14 mouse cellular contexts compared by ENCODE assay signal in genomic region chr2:178219454-178220147, GRCm38 (mm10).
A peak's percentile ranks its signal among the peaks of the same experiment; 100 is the strongest.
DNase-seq lines count a peak whose midpoint lies in the region; ATAC-seq and TF ChIP-seq lines count a peak whose summit lies in the region.
"Had no signal": no experiment of that assay in that cellular context is flagged by ENCODE, and none has a peak within 500 bp of the region (broad histone marks: within the 10 kb centered on the region; RNA-seq: fewer than 3 reads in every experiment).

No protein-coding gene starts in this region.

- H3K9me3 ChIP-seq in forebrain, embryonic 15.5 days = no peaks in the 10 kb centered on the region
- no peaks in the 10 kb centered on the region for H3K9me3 ChIP-seq in forebrain, embryonic 16.5 days (ENCODE audit: control insufficient read depth, low read length)
- H3K9me3 ChIP-seq in heart, postnatal 0 days (replicated peaks; ENCODE audit: control insufficient read depth, low read length) = no peaks in the 10 kb centered on the region
- H3K9me3 ChIP-seq in hindbrain, postnatal 0 days (ENCODE audit: low read length) = no peaks in the 10 kb centered on the region
- H3K9me3 ChIP-seq: intestine, embryonic 15.5 days had no signal

- intact Hi-C loops in heart, adult 2 months (cut with DNase I) = no loop called here

- no peaks in the 10 kb centered on the region for H3K36me3 ChIP-seq in forebrain, embryonic 15.5 days
- no peaks in the 10 kb centered on the region for H3K36me3 ChIP-seq in forebrain, embryonic 16.5 days (ENCODE audit: control insufficient read depth, insufficient read depth)
- H3K36me3 ChIP-seq in heart, postnatal 0 days (replicated peaks; ENCODE audit: control insufficient read depth, insufficient read depth, low read length) = no peaks in the 10 kb centered on the region
- H3K36me3 ChIP-seq in heart, adult 2 months (ENCODE audit: control insufficient read depth, insufficient read depth, low read length) = no peaks in the 10 kb centered on the region
- no peaks in the 10 kb centered on the region for H3K36me3 ChIP-seq in hindbrain, postnatal 0 days (ENCODE audit: insufficient read depth, low read length)
- H3K36me3 ChIP-seq: G1E; intestine, embryonic 15.5 days had no signal

- no peaks in the 10 kb centered on the region for H3K79me2 ChIP-seq in heart, adult 2 months (replicated peaks; ENCODE audit: control insufficient read depth, insufficient read depth, low read length)

- TF ChIP-seq EP300 in heart, postnatal 0 days (IDR thresholded peaks at IDR 0.05; ENCODE audit: low read depth) = no peak
- TF ChIP-seq EP300 in heart, adult 2 months (IDR thresholded peaks at IDR 0.05; ENCODE audit: insufficient read depth, low read depth, low read length) = no peak

- H3K27ac ChIP-seq in forebrain, embryonic 15.5 days (replicated peaks) = peak overlapping the region; percentile 18; the same call in 1 of the 2 replicates
- H3K27ac ChIP-seq in forebrain, embryonic 16.5 days (ENCODE audit: low read length) = no peak overlapping the region
- no peak overlapping the region for H3K27ac ChIP-seq in heart, postnatal 0 days (ENCODE audit: low read depth)
- no peak overlapping the region for H3K27ac ChIP-seq in heart, adult 2 months
- H3K27ac ChIP-seq in hindbrain, postnatal 0 days = no peak overlapping the region; the same call in 1 of the 2 replicates
- H3K27ac ChIP-seq: intestine, embryonic 15.5 days had no signal

- TF ChIP-seq POLR2A in heart, adult 2 months (IDR thresholded peaks at IDR 0.05; ENCODE audit: insufficient read depth, low read depth, low read length) = no peak

- no peak overlapping the region for H3K4me2 ChIP-seq in forebrain, embryonic 15.5 days (replicated peaks)
- no peak overlapping the region for H3K4me2 ChIP-seq in forebrain, embryonic 16.5 days (ENCODE audit: low read length)
- no peak overlapping the region for H3K4me2 ChIP-seq in heart, postnatal 0 days (ENCODE audit: low read depth, low read length)
- no peak overlapping the region for H3K4me2 ChIP-seq in hindbrain, postnatal 0 days (ENCODE audit: low read depth, low read length)
- H3K4me2 ChIP-seq: intestine, embryonic 15.5 days had no signal

- TF ChIP-seq CTCF in heart, postnatal 0 days (IDR thresholded peaks at IDR 0.05; ENCODE audit: low read depth) = no peak
- TF ChIP-seq CTCF in heart, adult 2 months (IDR thresholded peaks at IDR 0.05) = no peak
- no peak for TF ChIP-seq CTCF in hindbrain, postnatal 0 days (IDR thresholded peaks at IDR 0.05; ENCODE audit: low read depth)

- 63% methylated on average over 5 of the region's 5 CpGs for WGBS in forebrain, embryonic 15.5 days
- WGBS in forebrain, embryonic 16.5 days = 60% methylated on average over 5 of the region's 5 CpGs
- WGBS in heart, postnatal 0 days = 36% methylated on average over 5 of the region's 5 CpGs
- WGBS in heart, adult 2 months = 54% methylated on average over 5 of the region's 5 CpGs
- WGBS in hindbrain, postnatal 0 days = 74% methylated on average over 5 of the region's 5 CpGs

- peak; percentile 23 for DNase-seq in heart, postnatal 0 days (ENCODE audit: low spot score)
- no peak for DNase-seq in heart, adult 2 months
- DNase-seq in right cerebral cortex, adult 18-20 months = peak; percentile 38
- no peak for DNase-seq in right cerebral cortex, postnatal 4 days
- DNase-seq in kidney, postnatal 10 days = no peak
- DNase-seq in hindbrain, postnatal 0 days (ENCODE audit: low spot score) = no peak
- DNase-seq: adrenal gland, postnatal 10 days; lung, adult 2 months; thymus, adult 18-20 months had no signal

- H3K27me3 ChIP-seq in forebrain, embryonic 15.5 days = no peaks in the 10 kb centered on the region
- no peaks in the 10 kb centered on the region for H3K27me3 ChIP-seq in forebrain, embryonic 16.5 days (replicated peaks; ENCODE audit: control insufficient read depth, insufficient read depth, low read length)
- no peaks in the 10 kb centered on the region for H3K27me3 ChIP-seq in heart, postnatal 0 days (ENCODE audit: control insufficient read depth, insufficient read depth, low read length)
- H3K27me3 ChIP-seq in heart, adult 2 months (ENCODE audit: control insufficient read depth, insufficient read depth, low read length) = no peaks in the 10 kb centered on the region
- no peaks in the 10 kb centered on the region for H3K27me3 ChIP-seq in hindbrain, postnatal 0 days (ENCODE audit: insufficient read depth, low read length)
- H3K27me3 ChIP-seq: intestine, embryonic 15.5 days had no signal

- no peak overlapping the region for H3K4me3 ChIP-seq in forebrain, embryonic 15.5 days
- H3K4me3 ChIP-seq in forebrain, embryonic 16.5 days (replicated peaks; ENCODE audit: low read length) = no peak overlapping the region
- no peak overlapping the region for H3K4me3 ChIP-seq in heart, postnatal 0 days (ENCODE audit: low read depth, low read length)
- no peak overlapping the region for H3K4me3 ChIP-seq in heart, adult 2 months
- H3K4me3 ChIP-seq in hindbrain, postnatal 0 days (ENCODE audit: low read length) = no peak overlapping the region
- H3K4me3 ChIP-seq: intestine, embryonic 15.5 days; myocyte had no signal

- no peak overlapping the region for H3K9ac ChIP-seq in forebrain, embryonic 15.5 days (replicated peaks)
- H3K9ac ChIP-seq in forebrain, embryonic 16.5 days (replicated peaks; ENCODE audit: low read depth, low read length) = no peak overlapping the region
- no peak overlapping the region for H3K9ac ChIP-seq in heart, postnatal 0 days (replicated peaks; ENCODE audit: low read depth, low read length)
- H3K9ac ChIP-seq in heart, adult 2 months (ENCODE audit: low read depth, low read length) = no peak overlapping the region
- H3K9ac ChIP-seq in hindbrain, postnatal 0 days (replicated peaks; ENCODE audit: low read length) = no peak overlapping the region
- H3K9ac ChIP-seq: intestine, embryonic 15.5 days had no signal

- peaks cover 10% of the 10 kb centered on the region for H3K4me1 ChIP-seq in forebrain, embryonic 15.5 days
- H3K4me1 ChIP-seq in forebrain, embryonic 16.5 days (replicated peaks; ENCODE audit: control insufficient read depth, insufficient read depth, low read length) = peaks cover 7% of the 10 kb centered on the region
- peaks cover 12% of the 10 kb centered on the region for H3K4me1 ChIP-seq in heart, postnatal 0 days (ENCODE audit: control insufficient read depth, insufficient read depth)
- H3K4me1 ChIP-seq in heart, adult 2 months (ENCODE audit: control insufficient read depth, insufficient read depth, low read length) = peaks cover 3% of the 10 kb centered on the region; the same call in 1 of the 2 replicates
- H3K4me1 ChIP-seq in hindbrain, postnatal 0 days (ENCODE audit: insufficient read depth, low read length) = no peaks in the 10 kb centered on the region
- H3K4me1 ChIP-seq: intestine, embryonic 15.5 days had no signal

- no peak for ATAC-seq in forebrain, embryonic 15.5 days (replicated peaks)
- no peak for ATAC-seq in forebrain, embryonic 16.5 days
- ATAC-seq in heart, postnatal 0 days (ENCODE audit: insufficient read depth, low read depth) = peak; percentile 75
- ATAC-seq in hindbrain, postnatal 0 days = no peak
- ATAC-seq: intestine, embryonic 15.5 days had no signal

Comparison
In these comparisons a context has a peak if more than half of its experiments do, and no peak if none do; other contexts are left out.
1. DNase-seq: peak in heart, postnatal 0 days (single experiment) and right cerebral cortex, adult 18-20 months (single experiment); none in heart, adult 2 months (0 of 2), right cerebral cortex, postnatal 4 days (single experiment), kidney, postnatal 10 days (single experiment) and hindbrain, postnatal 0 days (single experiment).